Mouse (Mus musculus): ENCODE data around the gene Sall1. TPM values are rescaled to one million over a fixed set of nuclear protein-coding genes. Genes with fewer than 3 reads are reported as not detected.

The Sall1 gene
- total RNA-seq, 2 experiments from 2014 or later: 1.3 to 1.5 TPM

DNA sequence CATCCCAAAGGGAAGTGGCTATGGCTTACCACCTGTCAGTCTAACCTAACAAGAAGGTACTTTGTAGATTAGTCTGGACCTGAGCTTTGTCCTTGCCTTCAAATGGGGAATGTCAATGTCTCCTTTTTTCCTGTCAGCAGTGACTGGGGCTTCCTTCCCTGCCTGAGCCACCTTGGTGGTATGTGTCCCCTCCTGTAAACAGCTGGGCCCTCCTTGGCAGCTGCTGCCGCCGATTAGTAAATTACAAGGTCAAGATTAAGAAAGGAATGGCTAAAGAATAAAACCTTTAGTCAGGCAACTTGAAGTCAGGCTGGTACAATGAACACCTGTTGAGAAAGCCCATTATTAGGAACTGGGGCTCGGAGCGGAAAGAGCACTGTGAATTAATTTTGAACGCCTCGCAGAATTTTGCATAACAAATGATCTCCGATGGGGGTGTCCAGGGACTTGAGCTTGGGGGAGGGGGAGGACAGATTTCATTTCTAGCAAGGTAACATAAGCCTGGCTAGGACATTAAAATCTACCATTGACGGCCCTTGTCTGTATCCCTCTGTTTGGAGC lies 40.5 kb downstream of the Sall1 start:
- DNase-seq (ENCODE audit: low spot score): no peak
- intact Hi-C loops (cut with DNase I): no loop called here

DNA sequence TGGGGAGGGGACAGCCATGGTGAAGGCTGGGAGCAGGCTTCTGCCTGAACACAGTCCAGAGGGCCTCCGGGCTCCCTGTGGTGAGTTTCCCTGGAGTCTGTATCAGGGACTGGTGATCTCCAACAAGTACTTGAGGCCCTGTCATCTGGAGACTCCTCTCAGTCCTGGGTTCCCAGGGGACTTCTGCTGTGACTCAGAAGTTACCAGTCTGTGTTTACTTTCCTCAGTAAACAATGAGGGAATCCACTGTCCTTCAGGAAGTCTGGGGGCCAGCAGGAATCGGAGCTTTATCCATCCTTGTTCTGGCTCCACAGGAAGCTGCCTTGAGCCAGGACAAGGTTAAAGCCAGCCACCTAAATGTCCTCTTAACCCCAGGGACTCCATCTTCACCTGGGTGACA lies 41.8 kb downstream of the Sall1 start:
- intact Hi-C loops (cut with DNase I): no loop called here
- DNase-seq (ENCODE audit: low spot score): no peak

DNA sequence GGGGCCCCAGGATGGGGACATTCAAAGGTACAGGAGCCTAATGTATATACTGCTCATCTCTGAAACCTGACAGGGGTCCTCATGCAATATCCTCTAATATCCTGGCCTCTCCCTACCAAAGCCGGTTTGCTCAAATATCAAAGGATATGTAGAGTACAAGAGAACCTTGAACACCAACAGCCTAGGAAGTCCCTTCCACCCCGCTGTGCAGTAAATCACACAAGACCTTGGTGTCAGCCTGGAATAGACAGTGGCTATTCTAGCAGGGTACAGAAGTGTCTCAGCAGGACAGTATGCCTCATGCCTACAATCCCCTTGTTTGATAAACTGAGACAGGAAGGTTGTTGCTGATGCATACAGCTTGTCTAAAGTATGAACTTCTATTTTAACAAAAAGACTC lies 46.7 kb downstream of the Sall1 start:
- intact Hi-C loops (cut with DNase I): no loop called here
- no peak for DNase-seq (ENCODE audit: low spot score)

DNA sequence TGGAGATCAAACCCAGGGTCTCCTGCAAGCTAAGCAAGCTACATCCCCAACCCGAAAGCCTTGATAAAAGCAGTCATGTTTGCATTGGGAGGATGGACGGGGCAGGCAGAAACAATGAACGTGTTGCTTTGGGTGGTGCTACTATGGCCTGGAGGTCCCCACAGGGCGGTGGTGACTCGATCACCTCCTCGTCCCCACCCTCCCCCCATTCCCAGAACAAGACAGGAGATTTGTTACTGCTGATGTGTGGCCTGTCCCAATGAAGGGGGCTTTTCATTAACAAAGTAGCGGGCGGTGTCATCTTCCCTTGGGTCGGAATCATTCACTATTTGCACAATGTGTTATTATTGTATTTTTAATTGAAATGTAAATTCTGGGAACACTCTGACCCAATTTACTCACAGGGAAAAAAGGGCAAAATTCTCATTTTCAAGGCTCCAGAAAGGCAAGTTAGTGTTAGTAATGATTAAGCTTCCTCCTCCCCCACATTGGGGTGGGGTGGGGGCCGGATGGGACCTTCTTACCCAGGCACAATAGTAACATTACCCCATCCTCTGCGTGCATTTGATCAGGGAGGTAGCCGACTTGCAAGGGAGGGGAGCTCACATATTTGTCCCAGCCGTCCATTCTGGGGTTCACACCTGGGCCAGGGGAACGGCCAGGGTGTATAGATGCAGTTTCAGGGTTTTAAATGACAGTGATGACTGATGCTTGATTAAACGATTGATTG lies 52.0 kb downstream of the Sall1 start:
- intact Hi-C loops (cut with DNase I): no loop called here
- DNase-seq (ENCODE audit: low spot score): no peak

DNA sequence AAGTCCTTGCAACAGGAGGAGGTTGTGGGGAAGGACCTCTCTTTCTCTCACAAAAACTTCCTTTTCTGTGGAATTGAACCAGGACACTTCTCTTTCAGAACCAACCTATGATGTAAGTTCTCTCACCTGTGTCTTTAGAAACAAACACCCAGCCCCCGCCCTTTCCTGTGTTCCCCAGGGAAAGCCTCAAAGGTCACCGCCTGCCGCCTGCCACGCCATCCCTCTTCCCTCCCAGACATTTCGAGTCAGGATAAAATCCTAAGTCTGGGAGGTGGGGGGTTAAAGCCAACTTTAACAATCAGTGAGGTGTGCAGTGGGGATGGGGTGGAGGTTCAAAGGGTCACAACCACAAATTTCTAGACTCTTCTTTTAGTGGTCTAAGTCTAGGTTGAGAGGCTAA lies 52.8 kb downstream of the Sall1 start:
- DNase-seq (ENCODE audit: low spot score): no peak
- intact Hi-C loops (cut with DNase I): no loop called here

DNA sequence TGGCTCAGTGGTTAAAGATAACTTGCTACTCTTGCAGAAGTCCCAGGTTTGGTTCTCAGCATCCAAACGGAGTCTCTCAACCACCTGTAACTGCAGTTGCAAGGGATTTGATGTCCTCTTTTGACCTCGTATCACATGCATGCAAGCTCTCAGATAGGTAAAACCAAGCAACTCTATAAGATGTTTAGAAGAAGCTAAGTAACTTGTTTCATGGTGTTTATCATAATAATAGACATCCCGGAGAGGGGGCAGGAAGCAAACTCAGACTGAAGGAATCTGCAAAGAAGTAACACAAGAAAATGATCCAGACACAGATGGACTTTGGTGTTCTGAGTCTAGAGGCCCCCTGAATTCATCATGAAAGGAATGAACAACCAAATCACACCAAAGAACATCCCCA lies 55.0 kb downstream of the Sall1 start:
- no peak for DNase-seq (ENCODE audit: low spot score)
- intact Hi-C loops (cut with DNase I): no loop called here

DNA sequence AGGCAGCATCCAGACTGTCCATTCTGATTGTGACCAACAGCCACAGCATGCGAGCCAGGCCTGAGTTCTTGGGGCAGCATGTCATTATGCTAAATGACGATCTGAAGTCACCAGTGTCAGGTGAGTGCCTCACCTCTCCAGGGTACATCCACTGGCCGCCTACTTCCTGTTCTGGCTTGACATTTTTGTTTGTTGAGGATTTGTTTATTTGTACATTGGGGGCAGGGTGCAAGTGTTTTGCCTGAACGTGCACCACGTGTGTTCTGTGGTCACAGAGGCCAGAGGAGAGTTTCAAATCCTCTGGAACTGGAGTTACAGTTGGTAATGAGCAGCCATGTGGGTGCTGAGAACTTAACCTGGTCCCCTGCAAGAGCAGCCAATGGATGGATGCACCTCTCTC lies 60.5 kb downstream of the Sall1 start:
- no peak for DNase-seq (ENCODE audit: low spot score)
- intact Hi-C loops (cut with DNase I): no loop called here

Small RNA genes within 50 kb of the gene (microRNA-seq; reads per million reads assigned to microRNA genes)
- not detected for gene Mir8110
